Mouse (Mus musculus): ENCODE results near the gene Gm5134. TPM values are rescaled to one million over a fixed set of nuclear protein-coding genes. Genes with fewer than 3 reads are reported as not detected.

The Gm5134 gene
- polyA plus RNA-seq, 1 experiment from 2014 or later, result not detected

GRCm38 (mm10) chr10:75942736-75943477, 11.4 kb upstream of the Gm5134 start, which contains the start of gene Vpreb3:
Gene Vpreb3, plus strand, starts transcription at chr10:75943057.
- Histone ChIP-seq H3K9me3 (replicated peaks) (no peaks in the 10 kb centered on the region), H3K36me3 (no peaks in the 10 kb centered on the region), H3K4me2 (replicated peaks) (no peak within 1 kb of the TSS), H3K27me3 (peaks cover 15% of the 10 kb centered on the region), H3K4me1 (peaks cover 16% of the 10 kb centered on the region; the same call in 1 of the 2 replicates), H3K4me3 (no peak within 1 kb of the TSS), H3K9ac (no peak within 1 kb of the TSS), H3K27ac (peak within 1 kb of the TSS; percentile 60)
- 76% methylated on average over 15 of the region's 15 CpGs for WGBS
- ATAC-seq (ENCODE audit: low FRiP score), result no peak

GRCm38 (mm10) chr10:75944066-75944772, 10.1 kb upstream of the Gm5134 start:
- Histone ChIP-seq H3K9ac (no peak overlapping the region), H3K36me3 (no peaks in the 10 kb centered on the region), H3K4me2 (replicated peaks) (no peak overlapping the region), H3K27me3 (peaks cover 13% of the 10 kb centered on the region), H3K4me3 (no peak overlapping the region), H3K27ac (peak overlapping the region; percentile 60), H3K4me1 (peaks cover 15% of the 10 kb centered on the region; the same call in 1 of the 2 replicates), H3K9me3 (replicated peaks) (no peaks in the 10 kb centered on the region)
- peak; percentile 54; the same call in 1 of the 2 replicates for ATAC-seq (ENCODE audit: low FRiP score)
- 15% methylated on average over 11 of the region's 11 CpGs for WGBS

- Histone ChIP-seq H3K4me2 (replicated peaks) (no peak overlapping the region), H3K9me3 (replicated peaks) (no peaks in the 10 kb centered on the region), H3K9ac (no peak overlapping the region), H3K4me1 (peaks cover 10% of the 10 kb centered on the region; the same call in 1 of the 2 replicates), H3K27me3 (peaks cover 17% of the 10 kb centered on the region), H3K4me3 (no peak overlapping the region), H3K36me3 (no peaks in the 10 kb centered on the region), H3K27ac (no peak overlapping the region)
- ATAC-seq (ENCODE audit: low FRiP score), result no peak
- WGBS, result 88% methylated on average over 7 of the region's 7 CpGs
These were observed 9.1 kb upstream of the Gm5134 start for GRCm38 (mm10) chr10:75945213-75945612.

GRCm38 (mm10) chr10:75945896-75946295, 8.4 kb upstream of the Gm5134 start:
- 83% methylated on average over 7 of the region's 7 CpGs for WGBS
- Histone ChIP-seq H3K36me3 (no peaks in the 10 kb centered on the region), H3K27me3 (peaks cover 21% of the 10 kb centered on the region), H3K4me2 (replicated peaks) (no peak overlapping the region), H3K9ac (no peak overlapping the region), H3K27ac (no peak overlapping the region), H3K4me1 (peaks cover 16% of the 10 kb centered on the region), H3K4me3 (no peak overlapping the region), H3K9me3 (replicated peaks) (no peaks in the 10 kb centered on the region)
- ATAC-seq (ENCODE audit: low FRiP score), result no peak

DNA sequence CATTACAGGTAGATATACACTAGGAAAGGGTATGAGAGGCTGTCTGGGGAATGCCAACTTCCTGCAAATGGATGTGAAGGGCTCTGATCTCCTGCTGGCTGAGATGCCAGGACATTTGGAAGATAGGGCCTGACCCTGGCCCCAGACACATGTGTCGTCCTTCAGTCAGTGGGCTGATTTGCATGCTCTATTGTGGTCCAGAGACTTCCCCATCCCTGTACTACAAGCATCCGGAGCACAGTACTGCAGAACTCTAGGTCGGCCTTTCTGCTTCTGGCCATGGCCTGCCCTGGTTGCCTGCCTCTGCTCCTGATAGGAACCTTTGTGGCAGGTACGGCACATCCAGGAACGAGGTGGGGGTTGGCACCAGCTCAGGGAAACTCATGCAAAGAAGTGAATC, 6.2 kb upstream of the Gm5134 start:
- H3K4me2 ChIP-seq (replicated peaks), result no peak overlapping the region
- peaks cover 26% of the 10 kb centered on the region for H3K27me3 ChIP-seq
- no peak for ATAC-seq (ENCODE audit: low FRiP score)
- no peaks in the 10 kb centered on the region for H3K36me3 ChIP-seq
- no peak overlapping the region for H3K4me3 ChIP-seq
- H3K9ac ChIP-seq, result no peak overlapping the region
- H3K4me1 ChIP-seq, result peaks cover 20% of the 10 kb centered on the region
- no peak overlapping the region for H3K27ac ChIP-seq
- WGBS, result 81% methylated on average over 5 of the region's 5 CpGs
- H3K9me3 ChIP-seq (replicated peaks), result no peaks in the 10 kb centered on the region

DNA sequence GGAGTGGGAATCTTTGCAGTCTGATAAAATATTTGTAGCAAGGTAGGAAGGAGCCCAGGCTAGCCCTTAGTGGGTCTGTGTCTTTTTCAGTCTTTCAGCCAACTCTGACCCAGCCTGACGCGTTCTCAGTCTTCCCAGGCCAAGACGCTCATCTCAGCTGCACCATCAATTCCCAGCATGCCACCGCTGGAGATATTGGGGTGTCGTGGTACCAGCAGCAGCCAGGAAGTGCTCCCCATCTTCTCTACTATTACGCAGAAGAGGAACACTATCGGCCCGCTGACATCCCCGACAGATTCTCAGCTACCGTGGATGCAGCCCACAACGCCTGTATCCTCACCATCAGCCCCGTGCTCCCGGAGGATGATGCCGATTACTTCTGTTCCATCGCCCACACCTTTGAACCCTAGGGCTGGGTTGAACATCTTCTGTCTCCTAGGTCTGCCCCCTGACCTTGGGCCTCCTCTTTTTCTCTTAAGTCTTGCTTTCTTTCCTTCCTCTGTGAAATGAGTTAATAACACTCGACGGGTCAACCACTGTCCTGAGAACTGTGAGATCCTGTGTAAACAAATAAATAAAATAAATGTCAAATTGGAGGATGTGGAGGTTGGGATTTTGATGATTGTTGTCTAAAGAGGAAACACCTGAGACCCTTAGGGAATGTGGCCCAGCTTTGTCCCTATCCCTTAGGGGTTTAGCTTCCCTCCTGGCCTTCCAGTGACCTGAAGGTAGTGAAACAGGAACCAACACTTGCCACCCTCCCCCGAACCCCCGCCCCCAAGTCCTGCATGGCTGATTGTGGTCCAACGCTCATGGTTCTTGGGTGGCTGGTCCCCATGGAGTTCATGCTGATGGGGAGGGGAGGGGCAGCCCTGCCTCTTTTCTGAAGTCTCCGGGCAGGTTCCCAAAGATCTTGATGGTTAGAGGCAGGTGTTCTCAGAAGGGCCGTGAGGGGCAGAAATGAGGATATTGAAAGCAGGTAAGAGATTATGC, 5.0 kb upstream of the Gm5134 start:
- peaks cover 11% of the 10 kb centered on the region for H3K4me1 ChIP-seq
- H3K9me3 ChIP-seq (replicated peaks), result no peaks in the 10 kb centered on the region
- no peak overlapping the region for H3K27ac ChIP-seq
- 81% methylated on average over 22 of the region's 22 CpGs for WGBS
- ATAC-seq (ENCODE audit: low FRiP score), result no peak
- H3K4me3 ChIP-seq, result no peak overlapping the region
- H3K4me2 ChIP-seq (replicated peaks), result no peak overlapping the region
- peaks cover 32% of the 10 kb centered on the region for H3K27me3 ChIP-seq
- H3K9ac ChIP-seq, result no peak overlapping the region
- no peaks in the 10 kb centered on the region for H3K36me3 ChIP-seq

DNA sequence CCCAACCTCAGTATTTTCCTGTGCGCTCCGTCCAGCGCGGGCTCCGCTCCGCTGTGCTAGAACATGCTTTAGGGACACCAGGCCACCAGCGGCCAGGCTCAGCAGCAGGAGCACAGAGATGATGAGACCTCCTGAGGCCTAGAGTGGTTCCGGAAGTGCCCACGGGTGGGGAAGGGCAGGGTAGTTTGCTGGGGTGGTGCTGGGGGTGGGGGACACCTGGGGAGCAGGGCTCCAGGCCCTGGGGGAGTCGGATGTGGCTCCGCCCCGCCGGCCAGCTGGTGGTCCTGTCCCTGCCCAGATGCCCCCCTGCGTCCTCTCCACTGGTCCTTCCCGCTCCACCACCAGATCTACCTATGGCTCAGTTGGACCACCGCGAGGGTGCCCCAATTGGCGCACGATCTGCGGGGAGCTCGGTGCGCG, 3.5 kb upstream of the Gm5134 start:
- Histone ChIP-seq H3K27me3 (peaks cover 35% of the 10 kb centered on the region), H3K4me3 (peak overlapping the region; percentile 38), H3K9me3 (replicated peaks) (no peaks in the 10 kb centered on the region), H3K4me2 (replicated peaks) (peak overlapping the region; percentile 79), H3K4me1 (peaks cover 10% of the 10 kb centered on the region), H3K36me3 (no peaks in the 10 kb centered on the region), H3K27ac (no peak overlapping the region), H3K9ac (peak overlapping the region; percentile 63)
- 3% methylated on average over 23 of the region's 23 CpGs for WGBS
- ATAC-seq (ENCODE audit: low FRiP score), result peak; percentile 61

DNA sequence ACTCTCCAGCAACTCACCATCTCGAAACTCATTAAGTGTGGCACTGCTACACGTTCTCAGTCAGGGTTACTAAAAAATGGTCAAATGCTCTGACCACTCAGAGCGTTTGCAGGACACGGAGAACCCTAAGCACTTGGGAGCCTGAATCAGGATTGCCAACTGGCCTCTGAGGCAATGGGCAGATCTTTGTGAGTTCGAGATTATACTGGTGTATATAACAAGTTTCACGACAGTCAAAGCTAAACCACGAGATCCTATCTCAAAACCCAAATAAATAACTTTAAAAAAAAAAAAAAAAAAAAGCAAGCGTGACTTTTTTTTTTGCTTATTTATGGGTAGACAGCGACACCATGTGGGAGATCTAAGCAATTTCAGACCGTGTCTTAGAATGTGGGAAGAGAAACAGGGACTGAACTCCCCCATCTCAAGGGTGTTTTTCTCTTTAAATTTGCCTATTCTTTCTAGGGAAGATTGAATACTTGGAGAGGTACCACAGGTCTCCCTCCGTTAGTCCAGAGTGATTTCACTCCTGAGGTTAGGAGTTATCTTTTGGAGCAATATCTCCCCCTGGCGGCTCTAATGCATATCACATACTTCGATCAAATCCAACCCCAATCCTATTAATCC, 2.8 kb upstream of the Gm5134 start:
- H3K27me3 ChIP-seq, result peaks cover 35% of the 10 kb centered on the region
- no peak overlapping the region for H3K27ac ChIP-seq
- 5% methylated on average over 13 of the region's 13 CpGs for WGBS
- no peaks in the 10 kb centered on the region for H3K36me3 ChIP-seq
- H3K4me2 ChIP-seq (replicated peaks), result peak overlapping the region; percentile 79
- peak overlapping the region; percentile 63 for H3K9ac ChIP-seq
- ATAC-seq (ENCODE audit: low FRiP score), result no peak
- H3K4me3 ChIP-seq, result peak overlapping the region; percentile 38
- H3K9me3 ChIP-seq (replicated peaks), result no peaks in the 10 kb centered on the region
- H3K4me1 ChIP-seq, result peaks cover 10% of the 10 kb centered on the region

DNA sequence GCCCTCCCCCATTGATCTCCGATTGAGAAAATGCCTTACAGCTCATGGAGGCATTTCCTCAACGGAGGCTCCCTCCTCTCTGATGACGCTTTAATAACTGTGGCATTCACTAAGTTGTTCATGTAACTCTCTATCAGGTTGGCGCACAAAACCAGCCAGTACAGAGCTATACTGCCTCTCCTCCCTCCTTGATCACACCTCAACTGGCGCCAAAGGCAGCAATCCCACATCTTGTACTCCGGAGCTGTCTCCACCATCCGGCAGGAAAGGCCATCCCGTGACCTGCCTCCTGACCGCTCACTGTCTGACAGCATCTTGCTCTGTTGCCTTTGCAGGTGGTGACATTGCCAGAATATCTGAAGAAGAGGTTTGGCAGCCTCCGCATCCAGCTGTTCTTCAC, 19.5 kb downstream of the Gm5134 start:
- Histone ChIP-seq H3K4me1 (0 out of 2 replicates have a peak, but pooled peaks cover 2% of the 10 kb centered on the region), H3K4me3 (no peak overlapping the region), H3K27ac (no peak overlapping the region), H3K9ac (no peak overlapping the region), H3K9me3 (replicated peaks) (no peaks in the 10 kb centered on the region), H3K27me3 (no peaks in the 10 kb centered on the region), H3K4me2 (replicated peaks) (no peak overlapping the region), H3K36me3 (no peaks in the 10 kb centered on the region)
- WGBS, result 89% methylated on average over 10 of the region's 10 CpGs
- ATAC-seq (ENCODE audit: low FRiP score), result no peak

GRCm38 (mm10) chr10:75975216-75975615, 20.9 kb downstream of the Gm5134 start:
- 0 out of 2 replicates have a peak, but pooled peaks cover 2% of the 10 kb centered on the region for H3K4me1 ChIP-seq
- no peak for ATAC-seq (ENCODE audit: low FRiP score)
- H3K27ac ChIP-seq, result no peak overlapping the region
- no peaks in the 10 kb centered on the region for H3K36me3 ChIP-seq
- no peak overlapping the region for H3K4me3 ChIP-seq
- no peak overlapping the region for H3K9ac ChIP-seq
- H3K4me2 ChIP-seq (replicated peaks), result no peak overlapping the region
- H3K27me3 ChIP-seq, result no peaks in the 10 kb centered on the region
- 78% methylated on average over 5 of the region's 5 CpGs for WGBS
- no peaks in the 10 kb centered on the region for H3K9me3 ChIP-seq (replicated peaks)

DNA sequence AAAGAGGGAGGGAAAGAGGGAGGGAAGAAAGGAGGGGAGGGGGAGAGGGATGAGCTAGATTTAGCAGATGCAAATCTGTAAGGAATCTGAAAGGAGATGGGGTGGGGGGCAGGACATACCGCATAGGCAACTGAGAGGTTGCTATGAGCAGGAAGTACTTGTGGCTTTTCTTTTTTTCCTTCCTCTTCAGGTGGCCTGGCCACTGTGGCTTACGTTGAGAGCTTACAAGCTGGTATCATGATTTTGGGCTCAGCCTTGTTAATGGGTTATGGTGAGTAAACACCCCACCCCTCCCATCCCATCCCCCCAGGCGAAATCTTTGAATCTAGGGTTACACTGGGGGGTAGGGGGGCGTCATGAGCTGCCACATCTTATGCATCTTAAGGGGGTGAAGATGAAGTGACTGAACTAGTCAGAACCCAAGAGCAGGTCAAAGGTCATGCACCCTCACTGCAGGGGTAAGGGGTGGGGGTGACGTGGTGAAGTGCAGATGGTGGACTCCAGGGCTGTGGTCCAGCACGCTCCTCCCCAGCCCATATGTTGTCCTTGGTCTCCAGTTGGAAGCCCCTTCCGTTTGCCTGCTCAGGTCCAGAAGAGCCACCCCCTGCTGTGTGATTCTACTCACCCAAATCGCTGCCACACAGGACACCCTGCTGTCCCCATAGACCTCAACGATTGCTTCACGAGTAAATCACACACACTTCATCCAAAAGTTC, 24.0 kb downstream of the Gm5134 start:
- 47% methylated on average over 10 of the region's 10 CpGs for WGBS
- Histone ChIP-seq H3K27ac (no peak overlapping the region), H3K4me3 (no peak overlapping the region), H3K27me3 (no peaks in the 10 kb centered on the region), H3K9me3 (replicated peaks) (no peaks in the 10 kb centered on the region), H3K9ac (no peak overlapping the region), H3K36me3 (no peaks in the 10 kb centered on the region), H3K4me2 (replicated peaks) (no peak overlapping the region), H3K4me1 (0 out of 2 replicates have a peak, but pooled peaks cover 2% of the 10 kb centered on the region)
- ATAC-seq (ENCODE audit: low FRiP score), result no peak
